Mouse (Mus musculus) urinary bladder, postnatal 25 days (tissue): ENCODE measurements around the gene 9530077C05Rik.
"Not testable (repeated sequence)": the region's sequence is repeated elsewhere in the genome, so short reads cannot be mapped to it uniquely, and the experiment has no call there.

Experiments
- DNase-seq: peaks from one replicate; pipeline ENCODE4 v3.0.0; 2022; ENCODE audit warnings: low spot score

9530077C05Rik gene

GRCm38 (mm10) chr9:22419877-22420276, 8.6 kb downstream of the 9530077C05Rik start:
- no peak for DNase-seq

GRCm38 (mm10) chr9:22420491-22420890, 9.2 kb downstream of the 9530077C05Rik start:
- no peak for DNase-seq

GRCm38 (mm10) chr9:22422559-22422958, 11.2 kb downstream of the 9530077C05Rik start:
- no peak for DNase-seq

- DNase-seq = no peak
Measured at GRCm38 (mm10) chr9:22423507-22423906, 12.2 kb downstream of the 9530077C05Rik start.

- DNase-seq = no peak
Measured at GRCm38 (mm10) chr9:22424196-22424595, 12.9 kb downstream of the 9530077C05Rik start.

GRCm38 (mm10) chr9:22424719-22425118, 13.4 kb downstream of the 9530077C05Rik start:
- DNase-seq = no peak

GRCm38 (mm10) chr9:22428028-22428665, 16.8 kb downstream of the 9530077C05Rik start:
- no peak for DNase-seq

GRCm38 (mm10) chr9:22428666-22429410, 17.5 kb downstream of the 9530077C05Rik start:
- no peak for DNase-seq

- DNase-seq = no peak
Measured at GRCm38 (mm10) chr9:22429533-22430241, 18.4 kb downstream of the 9530077C05Rik start.

GRCm38 (mm10) chr9:22430315-22430840, 19.1 kb downstream of the 9530077C05Rik start:
- no peak for DNase-seq

- no peak for DNase-seq
Measured at GRCm38 (mm10) chr9:22433221-22433620, 21.9 kb downstream of the 9530077C05Rik start.

GRCm38 (mm10) chr9:22434101-22434500, 22.8 kb downstream of the 9530077C05Rik start:
- DNase-seq = no peak

- DNase-seq = no peak
Measured at GRCm38 (mm10) chr9:22438826-22439225, 27.5 kb downstream of the 9530077C05Rik start.

GRCm38 (mm10) chr9:22443157-22443556, 31.8 kb downstream of the 9530077C05Rik start:
- no peak for DNase-seq

- DNase-seq = no peak
Measured at GRCm38 (mm10) chr9:22445123-22445522, 33.8 kb downstream of the 9530077C05Rik start.

GRCm38 (mm10) chr9:22447213-22447612, 35.9 kb downstream of the 9530077C05Rik start:
- no peak for DNase-seq

GRCm38 (mm10) chr9:22448420-22448819, 37.1 kb downstream of the 9530077C05Rik start:
- DNase-seq = no peak

- no peak for DNase-seq
Measured at GRCm38 (mm10) chr9:22449209-22449608, 37.9 kb downstream of the 9530077C05Rik start.

GRCm38 (mm10) chr9:22452697-22453096, 41.4 kb downstream of the 9530077C05Rik start:
- DNase-seq = no peak

- no peak for DNase-seq
Measured at GRCm38 (mm10) chr9:22453501-22453924, 42.2 kb downstream of the 9530077C05Rik start.

- not testable (repeated sequence) for DNase-seq
Measured at GRCm38 (mm10) chr9:22453990-22454389, 42.7 kb downstream of the 9530077C05Rik start, which contains the start of gene Gm17545. TSS of gene Gm17545 (plus strand) at chr9:22454290.

- DNase-seq = no peak
Measured at GRCm38 (mm10) chr9:22455041-22455440, 43.7 kb downstream of the 9530077C05Rik start.
